Mouse (Mus musculus) megakaryocyte, adult 5-6 weeks (primary cell): ENCODE measurements around the gene Gm8693. TPM values are rescaled to one million over a fixed set of nuclear protein-coding genes. Genes with fewer than 3 reads are reported as not detected.
"Not testable (repeated sequence)": the region's sequence is repeated elsewhere in the genome, so short reads cannot be mapped to it uniquely, and the experiment has no call there.

Experiments used
- ATAC-seq: 2 replicates; pipeline ENCODE4 v1.8.0; 2016; ENCODE audit warnings: mild to moderate bottlenecking, inconsistent platforms; ENCODE audit not compliant: poor library complexity, severe bottlenecking
- total RNA-seq, 2 experiments: library from RNA; stranded (forward) in 1 of 2; stranded (reverse) in 1 of 2; fragments of 153-499, 151-499 nt in 1 of 2; fragments of 221-1000, 200-1000 nt in 1 of 2; gene quantifications; 2 replicates each; pipeline versions ENCODE4 v1.2.3 to v1.2.4; 2015 to 2017

The Gm8693 gene
- total RNA-seq (2015) (not detected in 2 replicates), total RNA-seq (2017) (not detected in 2 replicates)

GRCm38 (mm10) chr7:22692217-22692616, at the start of gene Gm8693:
Gene Gm8693 (minus strand): TSS chr7:22692317.
- ATAC-seq, result not testable (repeated sequence)

- not testable (repeated sequence) for ATAC-seq
Observed at GRCm38 (mm10) chr7:22719610-22720009, 27.5 kb upstream of the Gm8693 start, which contains the start of gene Gm4567. Gene Gm4567 (minus strand): TSS chr7:22719710.

GRCm38 (mm10) chr7:22657718-22658117, 34.4 kb downstream of the Gm8693 start, which contains the start of gene Vmn1r155:
Gene Vmn1r155 (plus strand): TSS chr7:22658018.
- ATAC-seq, result not testable (repeated sequence)

Other genes starting within 250 kb of the Gm8693 start
- not detected in 2 replicates for gene Gm10665, start 228.2 kb downstream of the Gm8693 start, total RNA-seq (2015)
- gene Gm10665, start 228.2 kb downstream of the Gm8693 start, total RNA-seq (2017), result not detected in 2 replicates
- gene Vmn1r151, start 192.6 kb downstream of the Gm8693 start, total RNA-seq (2015), result not detected in 2 replicates
- gene Vmn1r151, start 192.6 kb downstream of the Gm8693 start, total RNA-seq (2017), result not detected in 2 replicates
- not detected in 2 replicates for gene Vmn1r152, start 169.3 kb downstream of the Gm8693 start, total RNA-seq (2015)
- not detected in 2 replicates for gene Vmn1r152, start 169.3 kb downstream of the Gm8693 start, total RNA-seq (2017)
- gene Gm8677, start 157.4 kb downstream of the Gm8693 start, total RNA-seq (2015), result not detected in 2 replicates
- not detected in 2 replicates for gene Gm8677, start 157.4 kb downstream of the Gm8693 start, total RNA-seq (2017)
- not detected in 2 replicates for gene Gm4201, start 127.0 kb downstream of the Gm8693 start, total RNA-seq (2015)
- gene Gm4201, start 127.0 kb downstream of the Gm8693 start, total RNA-seq (2017), result not detected in 2 replicates
- gene Gm4565, start 104.2 kb downstream of the Gm8693 start, total RNA-seq (2015), result not detected in 2 replicates
- not detected in 2 replicates for gene Gm4565, start 104.2 kb downstream of the Gm8693 start, total RNA-seq (2017)
- gene Vmn1r155, start 34.3 kb downstream of the Gm8693 start, total RNA-seq (2015), result not detected in 2 replicates
- not detected in 2 replicates for gene Vmn1r155, start 34.3 kb downstream of the Gm8693 start, total RNA-seq (2017)
- gene Gm4567, start 27.4 kb upstream of the Gm8693 start, total RNA-seq (2015), result not detected in 2 replicates
- gene Gm4567, start 27.4 kb upstream of the Gm8693 start, total RNA-seq (2017), result not detected in 2 replicates
- not detected in 2 replicates for gene Vmn1r157, start 69.4 kb upstream of the Gm8693 start, total RNA-seq (2015)
- not detected in 2 replicates for gene Vmn1r157, start 69.4 kb upstream of the Gm8693 start, total RNA-seq (2017)
- gene Vmn1r158, start 98.5 kb upstream of the Gm8693 start, total RNA-seq (2015), result not detected in 2 replicates
- not detected in 2 replicates for gene Vmn1r158, start 98.5 kb upstream of the Gm8693 start, total RNA-seq (2017)
- not detected in 2 replicates for gene Vmn1r159, start 151.3 kb upstream of the Gm8693 start, total RNA-seq (2015)
- not detected in 2 replicates for gene Vmn1r159, start 151.3 kb upstream of the Gm8693 start, total RNA-seq (2017)
- not detected in 2 replicates for gene Vmn1r160, start 178.9 kb upstream of the Gm8693 start, total RNA-seq (2015)
- not detected in 2 replicates for gene Vmn1r160, start 178.9 kb upstream of the Gm8693 start, total RNA-seq (2017)